Mouse (Mus musculus): ENCODE measurements around the gene Fbxl7.

The Fbxl7 gene

DNA sequence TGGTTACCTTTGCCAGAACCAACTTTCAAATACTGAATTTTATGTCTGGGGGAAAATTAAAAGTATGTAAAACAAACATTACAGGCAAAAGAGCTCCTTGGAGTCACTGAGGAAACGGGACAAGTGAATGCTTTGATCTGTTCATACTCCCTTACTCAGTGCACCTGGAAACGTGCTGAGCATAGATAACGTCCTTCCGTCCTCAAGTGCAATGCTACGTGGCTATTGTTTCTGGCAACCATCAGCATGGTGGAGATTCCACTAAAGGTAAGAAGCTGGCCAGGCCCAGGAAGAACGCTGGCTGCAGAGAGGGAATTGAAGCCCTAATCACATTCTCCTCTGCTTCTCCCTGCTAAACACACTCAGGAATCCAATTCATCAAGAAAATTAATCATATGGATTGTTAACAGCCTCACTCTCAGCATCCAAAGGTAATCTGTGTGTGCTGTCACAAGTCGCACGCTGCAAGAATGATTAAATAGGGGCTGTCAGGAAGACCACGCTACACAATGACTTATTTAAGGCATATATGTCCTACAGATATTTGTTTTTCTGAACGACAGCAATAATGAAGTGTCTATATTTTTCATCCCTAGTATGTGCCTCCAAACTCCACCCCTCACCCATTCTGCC, 206.8 kb downstream of the Fbxl7 start:
- no peak for DNase-seq

GRCm38 (mm10) chr15:26687729-26688128, 207.7 kb downstream of the Fbxl7 start:
- DNase-seq: no peak

DNA sequence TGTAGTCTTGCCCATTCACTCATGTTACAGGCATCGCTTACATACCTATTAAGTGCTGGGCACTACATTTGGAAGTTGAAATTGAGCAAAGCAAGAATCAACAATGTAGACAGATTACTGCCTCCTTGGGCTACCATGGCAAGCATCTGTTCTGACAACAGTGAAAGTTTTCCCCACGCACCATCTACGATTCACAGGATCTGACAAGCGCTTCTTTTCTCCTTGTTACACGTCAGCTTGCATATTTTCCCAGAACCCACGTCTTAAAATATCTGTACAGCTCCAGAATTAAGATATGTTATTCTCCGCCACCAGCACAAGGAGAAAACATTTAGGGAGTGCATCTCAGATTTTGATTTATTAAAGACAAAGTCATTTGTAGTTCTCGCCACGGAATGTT, 213.1 kb downstream of the Fbxl7 start:
- no peak for DNase-seq

DNA sequence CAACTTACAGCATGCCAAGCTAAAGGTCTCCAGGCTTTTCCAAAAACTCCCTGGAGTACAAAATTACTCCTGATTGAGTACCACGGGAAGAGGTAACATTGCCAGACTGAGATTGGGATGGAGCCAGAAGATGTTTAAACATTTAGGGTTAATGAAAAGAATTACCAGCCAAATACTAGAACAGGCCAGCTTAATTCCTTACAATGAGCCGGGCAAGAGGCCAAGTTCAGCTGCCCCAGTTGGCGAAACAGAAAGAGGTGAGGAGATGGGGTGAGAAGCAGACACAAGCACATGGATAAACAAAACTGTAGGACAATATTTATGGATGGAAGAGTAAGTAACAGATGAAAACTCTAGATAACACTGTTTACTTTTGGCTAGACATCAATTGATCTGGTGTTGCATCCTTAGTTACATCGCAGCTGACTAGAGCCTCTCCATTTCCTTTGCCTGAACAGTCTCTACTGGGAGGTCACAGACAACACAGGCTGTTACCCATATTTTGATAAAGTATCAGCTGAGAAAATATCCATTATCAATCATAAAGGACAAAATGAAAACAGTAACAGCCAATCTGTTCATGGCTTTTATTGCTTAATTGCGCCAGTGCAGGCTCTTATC, 222.0 kb downstream of the Fbxl7 start:
- peak; percentile 13 for DNase-seq

DNA sequence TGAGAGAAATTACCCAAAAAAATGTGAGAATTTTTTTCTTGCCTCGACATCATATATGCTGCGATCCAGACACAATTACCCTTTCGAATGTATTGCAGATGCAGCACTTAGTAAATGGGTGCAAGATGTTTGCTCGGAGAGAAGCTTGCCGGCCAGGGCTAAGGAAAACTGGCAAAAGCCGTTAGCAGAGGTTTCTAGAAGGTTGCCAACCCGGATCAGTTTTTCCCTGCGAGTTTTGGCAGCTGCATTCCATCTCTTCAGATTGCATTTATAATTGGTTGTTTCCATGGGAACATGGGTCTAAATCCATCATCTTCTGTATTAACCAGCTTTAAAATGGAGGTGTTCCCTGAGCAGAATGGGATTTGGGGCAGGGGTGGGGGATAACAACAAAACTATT, 240.4 kb downstream of the Fbxl7 start:
- DNase-seq: no peak

GRCm38 (mm10) chr15:26642563-26642962, 252.8 kb downstream of the Fbxl7 start:
- no peak for DNase-seq

DNA sequence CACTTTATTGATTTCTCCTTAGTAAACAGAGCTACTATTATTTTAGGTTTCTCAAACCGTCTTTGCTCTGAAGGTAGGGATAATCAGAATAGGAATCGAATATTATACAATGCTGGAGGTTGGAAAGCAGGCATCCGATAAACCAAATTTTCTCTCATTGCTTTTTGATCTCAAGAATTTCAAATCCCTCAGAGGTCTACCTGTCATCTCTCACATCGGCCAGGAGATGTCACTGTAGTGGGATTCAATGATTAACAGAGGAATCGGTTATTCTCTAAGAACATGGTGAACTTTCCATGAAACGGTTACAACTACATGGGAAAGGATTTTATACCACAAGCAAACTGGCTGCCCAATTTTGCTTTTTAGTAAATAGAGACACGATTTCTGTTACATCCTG, 255.7 kb downstream of the Fbxl7 start:
- DNase-seq: peak; percentile 22

GRCm38 (mm10) chr15:26635591-26635990, 259.8 kb downstream of the Fbxl7 start:
- no peak for DNase-seq

GRCm38 (mm10) chr15:26628181-26628580, 267.2 kb downstream of the Fbxl7 start:
- DNase-seq: no peak

DNA sequence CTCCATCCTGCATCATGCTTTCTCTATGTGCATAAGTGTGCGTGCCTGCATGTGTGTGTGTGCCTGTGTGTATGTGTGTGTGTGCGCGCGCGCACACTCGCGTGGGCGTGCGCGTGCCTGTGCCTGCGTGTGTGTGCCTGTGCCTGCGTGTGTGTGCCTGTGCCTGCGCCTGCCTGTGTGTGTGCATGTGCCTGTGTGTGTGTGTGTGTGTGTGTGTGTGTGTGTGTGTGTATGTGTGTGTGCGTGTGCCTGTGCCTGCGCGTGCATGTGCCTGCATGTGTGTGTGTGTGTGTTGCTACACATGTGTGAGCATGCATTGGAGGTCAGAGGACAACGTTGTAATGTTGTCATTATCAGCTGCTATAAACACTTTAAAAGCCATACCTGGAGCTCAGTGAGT, 272.1 kb downstream of the Fbxl7 start:
- no peak for DNase-seq

DNA sequence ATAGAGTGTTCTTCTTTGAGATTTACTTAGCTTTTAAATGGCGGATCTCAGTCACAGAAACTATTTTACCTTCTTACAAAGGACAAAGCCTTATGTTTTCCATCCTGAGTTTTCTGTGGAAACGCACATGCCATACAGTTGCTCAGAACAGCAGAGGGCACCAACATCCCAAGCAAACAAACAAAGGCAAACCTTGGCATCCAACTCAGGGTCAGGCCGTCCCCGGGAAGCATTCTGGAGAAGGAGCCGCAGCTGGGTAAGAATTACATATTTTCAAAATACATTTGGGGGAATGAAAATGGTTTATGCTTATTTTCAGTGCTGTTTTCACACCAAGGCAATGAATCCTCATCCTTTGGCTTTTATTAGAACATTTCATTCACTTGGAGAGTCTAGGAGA, 275.1 kb downstream of the Fbxl7 start:
- peak; percentile 51 for DNase-seq

DNA sequence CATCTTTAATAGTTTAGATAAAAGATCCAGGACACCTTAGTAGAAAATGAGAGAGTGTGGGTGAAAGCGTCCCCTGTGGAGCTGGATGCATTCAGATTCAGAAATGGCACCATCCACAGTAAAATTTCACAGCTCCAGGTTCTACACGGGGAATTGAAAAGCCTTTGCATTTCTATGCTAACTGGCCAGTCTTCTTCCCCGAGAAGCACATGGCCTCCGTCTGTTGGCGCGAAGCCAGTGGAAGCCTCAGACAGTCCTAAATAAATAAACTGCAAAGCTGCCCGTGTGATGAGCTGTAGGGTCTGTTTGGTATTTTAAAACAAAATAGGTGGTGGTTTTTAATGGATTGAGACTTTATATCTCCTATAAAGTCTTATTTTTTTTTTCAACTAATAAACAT, 276.2 kb downstream of the Fbxl7 start:
- peak; percentile 7 for DNase-seq

DNA sequence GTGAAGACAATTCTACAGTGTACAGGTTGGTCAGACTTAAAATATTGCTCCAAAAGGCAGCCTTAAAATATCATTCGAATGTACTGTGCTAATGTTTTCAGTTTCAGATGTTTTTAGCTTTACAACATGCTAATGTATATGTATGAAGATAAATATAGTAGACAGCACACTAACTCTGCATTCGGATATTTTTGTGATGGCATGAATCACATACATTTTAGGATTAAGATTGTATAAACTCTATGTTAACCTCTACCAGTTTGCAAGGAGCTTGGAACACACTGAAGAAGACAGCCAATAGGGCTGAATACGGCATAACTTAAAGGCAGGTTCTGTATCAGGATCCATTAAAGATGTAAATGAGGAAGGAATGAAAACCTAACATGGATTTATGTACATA, 299.1 kb downstream of the Fbxl7 start:
- no peak for DNase-seq

DNA sequence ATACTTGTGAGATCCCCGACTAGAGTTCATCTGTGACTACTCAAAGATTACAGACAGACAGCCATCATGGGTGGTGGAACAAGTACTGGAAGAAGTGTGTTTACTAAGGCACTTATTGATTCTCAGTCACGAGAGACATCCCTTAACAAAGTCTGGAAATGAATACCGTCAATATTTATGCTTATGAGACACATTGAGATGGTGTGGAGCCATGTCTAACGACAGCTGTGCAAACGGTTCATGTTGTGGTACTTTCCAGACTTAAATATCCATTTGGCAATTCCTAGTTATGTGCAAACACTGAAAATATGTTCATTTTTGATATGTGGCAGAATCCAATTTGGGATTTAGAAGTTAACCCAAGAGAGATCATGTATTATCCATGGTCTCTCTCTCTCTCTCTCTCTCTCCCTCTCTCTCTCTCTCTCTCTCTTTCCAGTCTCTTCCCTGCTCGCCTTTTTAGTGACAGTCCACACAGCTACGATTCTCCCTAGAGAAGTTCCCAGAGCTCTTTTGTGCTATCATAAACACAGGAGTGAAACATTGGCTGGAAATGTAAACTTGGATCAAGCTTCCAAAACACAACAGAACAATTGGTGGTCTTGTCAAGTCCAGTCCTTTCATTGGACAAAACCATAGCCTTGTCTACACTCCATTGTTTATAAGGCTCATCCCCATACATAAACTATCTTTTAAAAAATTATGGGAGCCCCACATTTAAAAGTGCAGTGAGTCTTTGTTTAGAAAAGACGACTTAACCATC, 315.3 kb downstream of the Fbxl7 start:
- DNase-seq: no peak

DNA sequence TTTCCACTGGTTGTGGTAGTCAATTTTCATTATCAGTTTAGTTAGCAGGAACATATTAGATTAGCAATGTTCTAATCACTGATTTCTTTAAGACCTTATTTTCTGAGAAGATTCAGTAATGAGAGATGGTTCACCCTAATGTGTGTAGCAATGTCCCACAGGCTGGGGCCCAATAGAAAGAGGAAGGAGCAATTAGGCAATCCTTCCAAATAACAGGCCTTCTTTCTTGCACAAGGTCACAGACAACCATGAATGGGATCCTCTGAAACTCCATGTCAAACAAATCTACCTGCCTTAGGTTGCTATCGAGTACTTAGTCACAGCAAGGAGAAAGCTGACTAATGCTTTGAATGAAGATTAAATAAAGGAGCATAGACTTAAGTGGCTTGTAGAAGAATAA, 316.9 kb downstream of the Fbxl7 start:
- no peak for DNase-seq

DNA sequence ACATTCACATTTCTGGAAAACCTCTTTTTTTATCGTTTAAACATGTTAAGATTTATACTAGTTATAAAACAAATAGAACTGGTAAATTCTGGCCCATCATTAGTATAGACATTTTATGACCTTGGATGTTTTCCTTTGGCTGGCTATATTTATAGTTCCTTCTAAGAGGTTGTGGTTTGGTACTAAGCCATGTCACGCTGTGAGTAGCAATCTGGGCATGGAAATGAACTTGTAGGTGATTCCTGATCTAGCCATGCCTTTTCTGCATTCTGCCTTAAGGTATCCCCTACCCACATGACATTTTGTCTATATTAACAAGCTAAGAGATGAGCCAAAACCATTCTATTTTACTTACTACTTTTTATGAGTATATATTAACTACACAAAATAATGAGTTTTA, 329.3 kb downstream of the Fbxl7 start:
- no peak for DNase-seq

GRCm38 (mm10) chr15:26553620-26554019, 341.8 kb downstream of the Fbxl7 start:
- no peak for DNase-seq

GRCm38 (mm10) chr15:26533997-26534700, 361.2 kb downstream of the Fbxl7 start:
- DNase-seq: no peak

GRCm38 (mm10) chr15:26519220-26519631, 376.2 kb downstream of the Fbxl7 start:
- DNase-seq: no peak

- no peak for DNase-seq
Observed at GRCm38 (mm10) chr15:26501024-26501423, 394.4 kb downstream of the Fbxl7 start.
